Comparison of ENCODE assay signal across 8 mouse cellular contexts in the genomic region with DNA sequence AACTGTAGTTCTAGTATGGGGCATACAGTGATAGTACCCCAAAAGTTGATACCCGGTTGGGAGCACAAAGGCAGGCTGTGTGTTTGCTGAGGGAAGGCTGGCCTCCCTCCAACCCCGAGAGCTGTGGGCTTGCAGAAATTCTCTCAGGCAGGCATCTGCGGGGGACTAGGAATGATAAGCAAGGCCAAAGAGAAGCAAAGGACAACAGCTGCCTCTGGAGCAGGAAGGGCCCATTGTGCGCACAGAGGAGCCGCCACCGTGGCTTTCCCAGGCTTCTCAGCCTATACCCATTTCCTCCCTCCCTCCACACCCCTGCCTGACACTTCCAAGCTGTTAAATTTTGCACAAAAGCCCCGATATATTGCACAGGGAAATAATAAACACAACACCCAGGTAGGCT. TPM values are rescaled to one million over a fixed set of nuclear protein-coding genes. Genes with fewer than 3 reads are reported as not detected.
A peak's percentile ranks its signal among the peaks of the same experiment; 100 is the strongest.
DNase-seq lines count a peak whose midpoint lies in the region; ATAC-seq lines count a peak whose summit lies in the region.

No protein-coding gene starts in this region.

- intact Hi-C loops in heart, postnatal 36 days (cut with DNase I) = no loop called here

- no peak for ATAC-seq in heart, embryonic 13.5 days (ENCODE audit: extremely low read depth, insufficient number of reproducible peaks, low FRiP score, low TSS enrichment)
- no peak for ATAC-seq in hindbrain, embryonic 11.5 days (ENCODE audit: low FRiP score)
- ATAC-seq in midbrain, embryonic 16.5 days = no peak
- no peak for ATAC-seq in activated CD4-positive, CD25-positive, alpha-beta regulatory T cell, adult 4 months

- WGBS in heart, embryonic 13.5 days = 3% methylated on average over 7 of the region's 7 CpGs
- WGBS in hindbrain, embryonic 11.5 days = 6% methylated on average over 7 of the region's 7 CpGs
- WGBS in midbrain, embryonic 16.5 days = under 1% methylated on average over 7 of the region's 7 CpGs

- H3K9ac ChIP-seq in heart, embryonic 13.5 days = no peak overlapping the region
- peak overlapping the region; percentile 91; the same call in 1 of the 2 replicates for H3K9ac ChIP-seq in hindbrain, embryonic 11.5 days (ENCODE audit: low read depth, low read length)
- peak overlapping the region; percentile 94 for H3K9ac ChIP-seq in midbrain, embryonic 16.5 days (ENCODE audit: low read depth, low read length)

- no peaks in the 10 kb centered on the region for H3K9me3 ChIP-seq in heart, embryonic 13.5 days
- H3K9me3 ChIP-seq in hindbrain, embryonic 11.5 days (ENCODE audit: control insufficient read depth, low read length) = no peaks in the 10 kb centered on the region
- H3K9me3 ChIP-seq in midbrain, embryonic 16.5 days (replicated peaks; ENCODE audit: control insufficient read depth, low read length, poor library complexity, severe bottlenecking) = no peaks in the 10 kb centered on the region

- peak overlapping the region; percentile 43; the same call in 1 of the 2 replicates for H3K27ac ChIP-seq in heart, embryonic 13.5 days (replicated peaks)
- H3K27ac ChIP-seq in hindbrain, embryonic 11.5 days (ENCODE audit: low read depth, low read length) = peak overlapping the region; percentile 61
- H3K27ac ChIP-seq in midbrain, embryonic 16.5 days (ENCODE audit: low read length) = peak overlapping the region; percentile 95

- peak overlapping the region; percentile 67; the same call in 1 of the 2 replicates for H3K4me3 ChIP-seq in heart, embryonic 13.5 days
- peak overlapping the region; percentile 84 for H3K4me3 ChIP-seq in hindbrain, embryonic 11.5 days (ENCODE audit: low read depth, low read length)
- H3K4me3 ChIP-seq in midbrain, embryonic 16.5 days (ENCODE audit: low read depth, low read length) = peak overlapping the region; percentile 88

- H3K4me2 ChIP-seq in heart, embryonic 13.5 days = peak overlapping the region; percentile 92
- peak overlapping the region; percentile 87 for H3K4me2 ChIP-seq in hindbrain, embryonic 11.5 days (replicated peaks; ENCODE audit: low read depth, low read length)
- H3K4me2 ChIP-seq in midbrain, embryonic 16.5 days (ENCODE audit: low read length) = peak overlapping the region; percentile 83

- peaks cover 31% of the 10 kb centered on the region for H3K4me1 ChIP-seq in heart, embryonic 13.5 days
- H3K4me1 ChIP-seq in hindbrain, embryonic 11.5 days (replicated peaks; ENCODE audit: control insufficient read depth, insufficient read depth, low read length) = 0 out of 2 replicates have a peak, but pooled peaks cover 3% of the 10 kb centered on the region
- H3K4me1 ChIP-seq in midbrain, embryonic 16.5 days (ENCODE audit: control insufficient read depth, insufficient read depth, low read length) = peaks cover 24% of the 10 kb centered on the region

- H3K27me3 ChIP-seq in heart, embryonic 13.5 days (replicated peaks) = peaks cover 35% of the 10 kb centered on the region
- H3K27me3 ChIP-seq in hindbrain, embryonic 11.5 days (ENCODE audit: control insufficient read depth, insufficient read depth, low read length) = no peaks in the 10 kb centered on the region
- no peaks in the 10 kb centered on the region for H3K27me3 ChIP-seq in midbrain, embryonic 16.5 days (ENCODE audit: control insufficient read depth, insufficient read depth, low read depth, low read length)

- no peaks in the 10 kb centered on the region for H3K36me3 ChIP-seq in heart, embryonic 13.5 days
- H3K36me3 ChIP-seq in hindbrain, embryonic 11.5 days (ENCODE audit: control insufficient read depth, insufficient read depth, low read length) = no peaks in the 10 kb centered on the region
- H3K36me3 ChIP-seq in midbrain, embryonic 16.5 days (ENCODE audit: control insufficient read depth, insufficient read depth, low read length) = no peaks in the 10 kb centered on the region

- no peak for DNase-seq in heart, postnatal 36 days
- DNase-seq in MN1 (ENCODE audit: low spot score) = peak; percentile 41
- DNase-seq in hindbrain, embryonic 11.5 days (ENCODE audit: low spot score) = peak; percentile 34
- no peak for DNase-seq in thymus, postnatal 25 days
- no peak for DNase-seq in adrenal gland, adult 18-20 months (ENCODE audit: low spot score in 2 of 2)

RNA-seq across cellular contexts. Expression of gene Spire2, which starts 1.4 kb away (rescaled TPM):
- 1.1 and 1.7 TPM in 2 replicates for polyA plus RNA-seq in heart, embryonic 13.5 days (2015; fragmentation: Nextera tagmentation; extraction: Ambion mirVana)
- under 1 TPM; 0.11 to 0.14 TPM for total RNA-seq in heart, postnatal 36 days (2021)
- 13.1 and 13.2 TPM in 2 replicates for polyA plus RNA-seq in hindbrain, embryonic 11.5 days (2014; fragmentation: Nextera tagmentation; extraction: Ambion mirVana)
- polyA plus RNA-seq in midbrain, embryonic 16.5 days (2015; fragmentation: Nextera tagmentation; extraction: Ambion mirVana) = 39.1 and 42.3 TPM in 2 replicates
- 1 to 10 TPM; 1.7 to 3.1 TPM for total RNA-seq in adrenal gland, adult 18-20 months (2021)
- polyA plus RNA-seq in activated CD4-positive, CD25-positive, alpha-beta regulatory T cell, adult 4 months (2017; shearing (Covaris generic)) = not detected

RNA-seq across cellular contexts. Expression of gene Fanca, which starts 15.5 kb away (rescaled TPM):
- 17.0 and 17.5 TPM in 2 replicates for polyA plus RNA-seq in heart, embryonic 13.5 days (2015; fragmentation: Nextera tagmentation; extraction: Ambion mirVana)
- 1 to 10 TPM; 1.7 to 3.4 TPM for total RNA-seq in heart, postnatal 36 days (2021)
- polyA plus RNA-seq in hindbrain, embryonic 11.5 days (2014; fragmentation: Nextera tagmentation; extraction: Ambion mirVana) = 26.9 and 35.4 TPM in 2 replicates
- polyA plus RNA-seq in midbrain, embryonic 16.5 days (2015; fragmentation: Nextera tagmentation; extraction: Ambion mirVana) = 5.0 and 5.4 TPM in 2 replicates
- 1 to 10 TPM; 1.2 to 4.2 TPM for total RNA-seq in adrenal gland, adult 18-20 months (2021)
- 1 to 10 TPM; 4.2 to 5.3 TPM for polyA plus RNA-seq in activated CD4-positive, CD25-positive, alpha-beta regulatory T cell, adult 4 months (2017; shearing (Covaris generic))

RNA-seq across cellular contexts. Expression of gene Tcf25, which starts 39.7 kb away (rescaled TPM):
- polyA plus RNA-seq in heart, embryonic 13.5 days (2015; fragmentation: Nextera tagmentation; extraction: Ambion mirVana) = 136 and 141 TPM in 2 replicates
- total RNA-seq in heart, postnatal 36 days (2021) = 100 to 1,000 TPM; 121 to 130 TPM
- polyA plus RNA-seq in hindbrain, embryonic 11.5 days (2014; fragmentation: Nextera tagmentation; extraction: Ambion mirVana) = 179 and 181 TPM in 2 replicates
- polyA plus RNA-seq in midbrain, embryonic 16.5 days (2015; fragmentation: Nextera tagmentation; extraction: Ambion mirVana) = 338 and 394 TPM in 2 replicates
- total RNA-seq in adrenal gland, adult 18-20 months (2021) = 100 to 1,000 TPM; 218 to 255 TPM
- polyA plus RNA-seq in activated CD4-positive, CD25-positive, alpha-beta regulatory T cell, adult 4 months (2017; shearing (Covaris generic)) = 10 to 100 TPM; 84.9 to 92.3 TPM

Comparison
In these comparisons a context has a peak if more than half of its experiments do, and no peak if none do; other contexts are left out.
1. H3K27ac ChIP-seq: peak in every context shown above with its lines; median percentile 95 in midbrain, embryonic 16.5 days; 61 in hindbrain, embryonic 11.5 days; 43 in heart, embryonic 13.5 days.
2. DNase-seq: peak in MN1 (single experiment) and hindbrain, embryonic 11.5 days (single experiment); none in heart, postnatal 36 days (0 of 2), thymus, postnatal 25 days (single experiment) and adrenal gland, adult 18-20 months (0 of 2).
3. Peak in every context shown above with its lines, with median percentiles within 50 percentile points of each other: H3K4me2 ChIP-seq and H3K4me3 ChIP-seq.